8 mouse cellular contexts compared by ENCODE assay signal in genomic region chr1:79956121-79956520, GRCm38 (mm10).
DNase-seq lines count a peak whose midpoint lies in the region; ATAC-seq and TF ChIP-seq lines count a peak whose summit lies in the region.

No protein-coding gene starts in this region.

- H3K27ac ChIP-seq in heart, embryonic 10.5 days, result no peak overlapping the region
- no peak overlapping the region for H3K27ac ChIP-seq in hindbrain, postnatal 0 days
- H3K27ac ChIP-seq in lung, embryonic 15.5 days, result no peak overlapping the region

- no peak overlapping the region for H3K4me3 ChIP-seq in heart, embryonic 10.5 days
- no peak overlapping the region for H3K4me3 ChIP-seq in hindbrain, postnatal 0 days (ENCODE audit: low read length)
- no peak overlapping the region for H3K4me3 ChIP-seq in lung, embryonic 15.5 days

- H3K36me3 ChIP-seq in heart, embryonic 10.5 days, result no peaks in the 10 kb centered on the region
- no peaks in the 10 kb centered on the region for H3K36me3 ChIP-seq in hindbrain, postnatal 0 days (ENCODE audit: insufficient read depth, low read length)
- H3K36me3 ChIP-seq in lung, embryonic 15.5 days, result no peaks in the 10 kb centered on the region

- no peak overlapping the region for H3K9ac ChIP-seq in hindbrain, postnatal 0 days (replicated peaks; ENCODE audit: low read length)
- H3K9ac ChIP-seq in lung, embryonic 15.5 days, result no peak overlapping the region

- ATAC-seq in hindbrain, postnatal 0 days, result peak; percentile 25; the same call in 1 of the 2 replicates
- peak; percentile 46; the same call in 1 of the 2 replicates for ATAC-seq in lung, embryonic 15.5 days (ENCODE audit: borderline replicate concordance, extremely low read depth, low FRiP score, low TSS enrichment)
- ATAC-seq in monocyte, adult 5-6 weeks (replicated peaks; ENCODE audit: insufficient number of reproducible peaks, low FRiP score, low TSS enrichment, poor library complexity, severe bottlenecking), result no peak

- WGBS in heart, embryonic 10.5 days, result 47% methylated on average over 1 of the region's 1 CpGs
- 36% methylated on average over 1 of the region's 1 CpGs for WGBS in hindbrain, postnatal 0 days
- WGBS in lung, embryonic 15.5 days, result 7% methylated on average over 1 of the region's 1 CpGs

- no peak for TF ChIP-seq CTCF in hindbrain, postnatal 0 days (IDR thresholded peaks at IDR 0.05; ENCODE audit: low read depth)

- H3K27me3 ChIP-seq in heart, embryonic 10.5 days (ENCODE audit: insufficient read depth, poor library complexity, severe bottlenecking), result no peaks in the 10 kb centered on the region
- no peaks in the 10 kb centered on the region for H3K27me3 ChIP-seq in hindbrain, postnatal 0 days (ENCODE audit: insufficient read depth, low read length)
- H3K27me3 ChIP-seq in lung, embryonic 15.5 days, result no peaks in the 10 kb centered on the region

- no peak overlapping the region for H3K4me2 ChIP-seq in hindbrain, postnatal 0 days (ENCODE audit: low read depth, low read length)
- no peak overlapping the region for H3K4me2 ChIP-seq in lung, embryonic 15.5 days

- H3K9me3 ChIP-seq in heart, embryonic 10.5 days, result no peaks in the 10 kb centered on the region
- no peaks in the 10 kb centered on the region for H3K9me3 ChIP-seq in hindbrain, postnatal 0 days (ENCODE audit: low read length)
- H3K9me3 ChIP-seq in lung, embryonic 15.5 days, result no peaks in the 10 kb centered on the region

- peaks cover 9% of the 10 kb centered on the region for H3K4me1 ChIP-seq in heart, embryonic 10.5 days
- H3K4me1 ChIP-seq in hindbrain, postnatal 0 days (ENCODE audit: insufficient read depth, low read length), result no peaks in the 10 kb centered on the region
- H3K4me1 ChIP-seq in lung, embryonic 15.5 days, result peaks cover 7% of the 10 kb centered on the region; the same call in 1 of the 2 replicates

- DNase-seq in heart, adult 11 months, result peak; percentile 31
- DNase-seq in heart, embryonic 10.5 days (ENCODE audit: low spot score), result no peak
- DNase-seq in urinary bladder, postnatal 14 days (ENCODE audit: low spot score), result peak; percentile 37
- DNase-seq in urinary bladder, postnatal 25 days (ENCODE audit: low spot score), result no peak
- DNase-seq in hindbrain, postnatal 0 days (ENCODE audit: low spot score), result peak; percentile 93
- DNase-seq in spleen, postnatal 10 days (ENCODE audit: low spot score in 2 of 2), result no peak

Comparison
In these comparisons a context has a peak if more than half of its experiments do, and no peak if none do; other contexts are left out.
1. DNase-seq: peak in heart, adult 11 months (single experiment), urinary bladder, postnatal 14 days (single experiment) and hindbrain, postnatal 0 days (single experiment); none in heart, embryonic 10.5 days (single experiment), urinary bladder, postnatal 25 days (single experiment) and spleen, postnatal 10 days (0 of 2).